Mouse (Mus musculus): ENCODE data around the gene Rdh16f2. TPM values are rescaled to one million over a fixed set of nuclear protein-coding genes. Genes with fewer than 3 reads are reported as not detected.
"Not testable (repeated sequence)": the region's sequence is repeated elsewhere in the genome, so short reads cannot be mapped to it uniquely, and the experiment has no call there.

The Rdh16f2 gene
- polyA plus RNA-seq (2011; ENCODE audit: insufficient read depth, insufficient read length, low read depth, missing spikeins): not detected in 2 replicates

DNA sequence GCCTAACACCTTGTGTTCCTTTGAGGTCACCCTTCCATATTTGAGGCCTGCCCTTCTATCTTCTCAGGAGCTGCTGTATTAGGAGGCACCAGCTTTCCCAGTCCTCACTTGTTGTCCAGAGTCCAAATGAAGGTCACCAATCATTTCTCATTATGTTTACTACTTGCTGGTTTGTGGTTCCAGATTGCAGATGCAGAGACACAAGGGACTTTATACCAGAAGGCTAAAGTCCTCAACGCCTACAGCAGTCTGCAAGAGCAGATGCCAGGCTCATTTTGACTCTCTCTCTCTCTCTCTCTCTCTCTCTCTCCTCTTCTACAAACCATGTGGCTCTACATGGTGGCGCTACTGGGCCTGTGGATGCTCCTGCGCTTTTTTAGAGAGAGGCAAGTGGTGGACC is at the start of gene Rdh16f2:
Gene Rdh16f2, plus strand, starts transcription at position 243 of the 400 bp plus-strand sequence.
- H3K36me3 ChIP-seq (ENCODE audit: control insufficient read depth, insufficient read depth, low read length, poor library complexity, severe bottlenecking): no peaks in the 10 kb centered on the region
- no peaks in the 10 kb centered on the region for H3K9me3 ChIP-seq (replicated peaks; ENCODE audit: control insufficient read depth, insufficient read depth, low read length, poor library complexity, severe bottlenecking)
- no peaks in the 10 kb centered on the region for H3K4me1 ChIP-seq (ENCODE audit: control insufficient read depth, insufficient read depth, low read length)
- H3K27ac ChIP-seq (ENCODE audit: insufficient read depth, low read length): no peak within 1 kb of the TSS
- no peaks in the 10 kb centered on the region; the same call in 1 of the 2 replicates for H3K27me3 ChIP-seq (ENCODE audit: control insufficient read depth, insufficient read depth, low read length, poor library complexity, severe bottlenecking)
- TF ChIP-seq CTCF (IDR thresholded peaks at IDR 0.05; ENCODE audit: low read depth, low read length): no peak
- TF ChIP-seq POLR2A (IDR thresholded peaks at IDR 0.05; ENCODE audit: insufficient read depth, low read length): no peak
- no peak for TF ChIP-seq EP300 (IDR thresholded peaks at IDR 0.05; ENCODE audit: insufficient read depth, low read depth, low read length)
- H3K4me3 ChIP-seq (ENCODE audit: low read depth, low read length): no peak within 1 kb of the TSS
- H3K9ac ChIP-seq (ENCODE audit: low read depth, poor library complexity, severe bottlenecking): no peak within 1 kb of the TSS

DNA sequence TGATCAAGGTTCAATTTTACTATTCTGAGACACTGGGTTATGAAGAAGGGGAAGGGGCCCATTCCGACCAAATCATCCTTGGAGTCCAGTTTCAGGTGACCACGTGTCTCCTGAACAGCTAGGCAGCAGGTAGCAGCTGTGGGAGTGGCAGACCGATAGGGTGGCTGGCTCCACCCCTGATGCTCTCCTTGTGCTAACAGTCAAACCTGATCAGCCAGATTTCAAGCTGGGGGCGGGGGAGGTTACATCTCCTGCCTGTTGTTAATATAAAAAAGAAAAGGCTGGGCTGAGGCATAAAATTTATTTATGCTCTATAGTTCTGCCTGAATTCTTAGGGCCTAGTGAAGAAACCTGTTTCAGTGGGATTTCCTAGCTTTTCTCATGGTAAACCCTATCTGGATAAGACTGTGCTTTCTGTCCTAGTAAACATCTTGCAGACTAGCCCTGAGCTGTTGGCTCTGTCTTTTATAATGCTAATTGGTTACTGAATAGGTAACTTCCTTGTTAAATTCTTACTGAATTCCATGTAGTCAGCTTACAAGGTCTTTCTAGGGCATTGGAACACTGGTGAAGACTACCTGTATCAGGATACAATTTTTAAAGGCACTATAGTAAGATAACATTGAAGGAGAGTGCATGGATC is 48.9 kb upstream of the Rdh16f2 start:
- H3K4me1 ChIP-seq (ENCODE audit: control insufficient read depth, insufficient read depth, low read length); H3K36me3 ChIP-seq (ENCODE audit: control insufficient read depth, insufficient read depth, low read length, poor library complexity, severe bottlenecking); H3K9ac ChIP-seq (ENCODE audit: low read depth, poor library complexity, severe bottlenecking); H3K4me3 ChIP-seq (ENCODE audit: low read depth, low read length); H3K27me3 ChIP-seq (ENCODE audit: control insufficient read depth, insufficient read depth, low read length, poor library complexity, severe bottlenecking); H3K27ac ChIP-seq (ENCODE audit: insufficient read depth, low read length): not testable (repeated sequence)
- peaks cover 31% of the 10 kb centered on the region for H3K9me3 ChIP-seq (replicated peaks; ENCODE audit: control insufficient read depth, insufficient read depth, low read length, poor library complexity, severe bottlenecking)

DNA sequence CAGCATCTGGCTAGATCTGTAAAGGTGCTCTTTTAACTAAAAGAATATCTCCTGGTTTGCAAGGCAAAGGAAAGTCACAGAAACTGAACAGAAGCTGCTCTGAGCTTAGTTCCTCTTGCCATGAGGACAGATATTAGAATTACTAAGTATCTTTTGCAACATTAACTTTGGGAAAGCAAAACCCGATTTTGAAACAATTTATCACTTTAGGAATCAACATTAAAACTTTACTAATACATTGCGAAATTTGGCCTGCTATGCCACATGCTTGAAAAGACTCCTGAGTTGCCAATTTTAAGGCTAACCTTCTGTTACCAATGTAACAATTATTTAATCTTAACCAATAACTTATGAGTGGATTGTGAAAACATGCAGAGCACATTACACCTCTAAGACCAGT is 44.5 kb upstream of the Rdh16f2 start:
- not testable (repeated sequence) for H3K27me3 ChIP-seq (ENCODE audit: control insufficient read depth, insufficient read depth, low read length, poor library complexity, severe bottlenecking); H3K9ac ChIP-seq (ENCODE audit: low read depth, poor library complexity, severe bottlenecking); H3K4me3 ChIP-seq (ENCODE audit: low read depth, low read length); H3K4me1 ChIP-seq (ENCODE audit: control insufficient read depth, insufficient read depth, low read length); H3K36me3 ChIP-seq (ENCODE audit: control insufficient read depth, insufficient read depth, low read length, poor library complexity, severe bottlenecking); H3K27ac ChIP-seq (ENCODE audit: insufficient read depth, low read length)
- H3K9me3 ChIP-seq (replicated peaks; ENCODE audit: control insufficient read depth, insufficient read depth, low read length, poor library complexity, severe bottlenecking): peaks cover 25% of the 10 kb centered on the region

DNA sequence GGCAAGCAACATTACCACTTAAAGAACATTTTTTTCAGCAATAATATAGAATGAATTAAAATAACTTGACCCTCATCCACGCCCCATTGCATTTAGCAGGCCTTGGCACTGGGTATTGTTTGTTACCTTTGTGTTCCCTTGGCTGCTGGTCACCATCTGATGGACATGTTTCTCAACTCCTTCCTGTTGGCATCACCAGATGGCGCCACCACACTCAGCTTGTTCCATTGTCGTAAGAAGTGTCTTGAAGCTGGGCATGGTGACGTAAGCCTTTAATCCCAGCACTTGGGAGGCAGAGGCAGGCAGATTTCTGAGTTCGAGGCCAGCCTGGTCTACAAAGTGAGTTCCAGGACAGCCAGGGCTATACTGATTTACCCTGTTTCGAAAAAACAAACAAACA is 40.9 kb upstream of the Rdh16f2 start:
- Histone ChIP-seq H3K9me3 (replicated peaks; ENCODE audit: control insufficient read depth, insufficient read depth, low read length, poor library complexity, severe bottlenecking) (peaks cover 24% of the 10 kb centered on the region), H3K4me1 (ENCODE audit: control insufficient read depth, insufficient read depth, low read length) (no peaks in the 10 kb centered on the region), H3K4me3 (ENCODE audit: low read depth, low read length) (no peak overlapping the region), H3K27me3 (ENCODE audit: control insufficient read depth, insufficient read depth, low read length, poor library complexity, severe bottlenecking) (no peaks in the 10 kb centered on the region), H3K36me3 (ENCODE audit: control insufficient read depth, insufficient read depth, low read length, poor library complexity, severe bottlenecking) (no peaks in the 10 kb centered on the region), H3K9ac (ENCODE audit: low read depth, poor library complexity, severe bottlenecking) (no peak overlapping the region), H3K27ac (ENCODE audit: insufficient read depth, low read length) (no peak overlapping the region)
- TF ChIP-seq CTCF (IDR thresholded peaks at IDR 0.05; ENCODE audit: low read depth, low read length) (peak; percentile 67), EP300 (IDR thresholded peaks at IDR 0.05; ENCODE audit: insufficient read depth, low read depth, low read length) (no peak)

DNA sequence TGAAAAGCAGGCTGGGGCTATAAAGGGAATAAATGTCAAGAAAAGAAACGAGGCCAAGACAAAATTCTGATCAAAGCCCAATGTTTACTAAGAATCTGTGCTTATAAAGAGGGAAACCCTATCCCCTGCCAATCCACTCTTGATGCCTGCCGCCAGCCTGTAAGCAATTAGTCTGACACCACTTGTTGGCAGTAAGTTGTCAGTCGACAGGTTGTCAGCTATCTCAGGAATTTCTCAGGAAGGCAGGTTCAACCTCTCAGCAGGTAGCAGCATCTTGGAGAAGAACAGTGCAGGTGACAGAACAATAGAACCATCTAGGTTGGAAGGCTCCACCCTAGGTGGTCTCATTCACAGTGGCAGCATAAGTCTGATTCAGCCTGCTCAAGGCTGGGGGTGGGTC is 37.2 kb upstream of the Rdh16f2 start:
- no peak overlapping the region for H3K27ac ChIP-seq (ENCODE audit: insufficient read depth, low read length)
- no peak for TF ChIP-seq POLR2A (IDR thresholded peaks at IDR 0.05; ENCODE audit: insufficient read depth, low read length)
- TF ChIP-seq CTCF (IDR thresholded peaks at IDR 0.05; ENCODE audit: low read depth, low read length): no peak
- no peaks in the 10 kb centered on the region for H3K4me1 ChIP-seq (ENCODE audit: control insufficient read depth, insufficient read depth, low read length)
- H3K9ac ChIP-seq (ENCODE audit: low read depth, poor library complexity, severe bottlenecking): no peak overlapping the region
- H3K9me3 ChIP-seq (replicated peaks; ENCODE audit: control insufficient read depth, insufficient read depth, low read length, poor library complexity, severe bottlenecking): peaks cover 32% of the 10 kb centered on the region
- no peaks in the 10 kb centered on the region for H3K36me3 ChIP-seq (ENCODE audit: control insufficient read depth, insufficient read depth, low read length, poor library complexity, severe bottlenecking)
- H3K27me3 ChIP-seq (ENCODE audit: control insufficient read depth, insufficient read depth, low read length, poor library complexity, severe bottlenecking): no peaks in the 10 kb centered on the region
- H3K4me3 ChIP-seq (ENCODE audit: low read depth, low read length): no peak overlapping the region

DNA sequence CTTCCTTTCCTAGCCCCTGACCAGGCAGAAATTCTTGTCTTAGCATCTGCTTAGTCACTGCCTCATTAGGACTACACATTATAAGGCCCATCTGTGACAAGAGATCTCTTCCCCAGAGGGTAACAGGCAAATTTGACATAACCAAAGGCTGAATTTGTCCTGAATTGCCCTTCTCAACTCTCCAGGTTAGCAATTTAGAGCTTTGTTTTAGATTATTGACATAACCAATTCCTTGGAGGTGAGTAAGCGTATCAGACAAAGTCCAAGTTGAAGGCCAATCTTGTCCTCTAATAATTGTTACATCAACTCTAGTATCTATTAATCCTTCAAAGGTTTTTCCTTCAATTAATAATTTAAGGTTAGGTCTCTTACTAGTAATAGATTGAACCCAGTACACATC is 32.1 kb upstream of the Rdh16f2 start:
- H3K9ac ChIP-seq (ENCODE audit: low read depth, poor library complexity, severe bottlenecking); H3K36me3 ChIP-seq (ENCODE audit: control insufficient read depth, insufficient read depth, low read length, poor library complexity, severe bottlenecking); H3K27me3 ChIP-seq (ENCODE audit: control insufficient read depth, insufficient read depth, low read length, poor library complexity, severe bottlenecking); H3K4me3 ChIP-seq (ENCODE audit: low read depth, low read length); H3K27ac ChIP-seq (ENCODE audit: insufficient read depth, low read length); H3K4me1 ChIP-seq (ENCODE audit: control insufficient read depth, insufficient read depth, low read length): not testable (repeated sequence)
- H3K9me3 ChIP-seq (replicated peaks; ENCODE audit: control insufficient read depth, insufficient read depth, low read length, poor library complexity, severe bottlenecking): peaks cover 15% of the 10 kb centered on the region

DNA sequence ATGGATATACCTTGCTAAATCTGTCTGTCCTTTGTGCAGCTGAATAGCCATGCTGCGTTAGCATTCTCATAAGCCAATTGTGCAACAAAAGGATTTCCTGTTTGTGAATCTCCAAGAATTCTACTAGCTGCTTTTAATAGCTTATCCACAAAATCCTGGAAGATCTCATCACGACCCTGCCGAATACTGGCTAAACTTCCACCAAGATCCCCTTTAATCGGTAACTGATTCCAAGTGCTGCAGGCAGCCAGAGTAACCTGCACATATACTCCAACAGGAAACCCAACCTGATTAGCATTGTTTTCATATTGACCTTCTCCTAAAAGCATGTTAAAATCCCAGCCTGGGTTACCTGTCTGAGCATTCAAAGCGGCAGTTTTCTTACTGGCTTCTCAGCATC is 31.0 kb upstream of the Rdh16f2 start:
- Histone ChIP-seq H3K4me3 (ENCODE audit: low read depth, low read length) (no peak overlapping the region), H3K36me3 (ENCODE audit: control insufficient read depth, insufficient read depth, low read length, poor library complexity, severe bottlenecking) (no peaks in the 10 kb centered on the region), H3K9me3 (replicated peaks; ENCODE audit: control insufficient read depth, insufficient read depth, low read length, poor library complexity, severe bottlenecking) (peaks cover 16% of the 10 kb centered on the region), H3K27me3 (ENCODE audit: control insufficient read depth, insufficient read depth, low read length, poor library complexity, severe bottlenecking) (no peaks in the 10 kb centered on the region), H3K27ac (ENCODE audit: insufficient read depth, low read length) (no peak overlapping the region), H3K9ac (ENCODE audit: low read depth, poor library complexity, severe bottlenecking) (no peak overlapping the region), H3K4me1 (ENCODE audit: control insufficient read depth, insufficient read depth, low read length) (no peaks in the 10 kb centered on the region)
- TF ChIP-seq CTCF (IDR thresholded peaks at IDR 0.05; ENCODE audit: low read depth, low read length) (no peak), EP300 (IDR thresholded peaks at IDR 0.05; ENCODE audit: insufficient read depth, low read depth, low read length) (no peak), POLR2A (IDR thresholded peaks at IDR 0.05; ENCODE audit: insufficient read depth, low read length) (no peak)

DNA sequence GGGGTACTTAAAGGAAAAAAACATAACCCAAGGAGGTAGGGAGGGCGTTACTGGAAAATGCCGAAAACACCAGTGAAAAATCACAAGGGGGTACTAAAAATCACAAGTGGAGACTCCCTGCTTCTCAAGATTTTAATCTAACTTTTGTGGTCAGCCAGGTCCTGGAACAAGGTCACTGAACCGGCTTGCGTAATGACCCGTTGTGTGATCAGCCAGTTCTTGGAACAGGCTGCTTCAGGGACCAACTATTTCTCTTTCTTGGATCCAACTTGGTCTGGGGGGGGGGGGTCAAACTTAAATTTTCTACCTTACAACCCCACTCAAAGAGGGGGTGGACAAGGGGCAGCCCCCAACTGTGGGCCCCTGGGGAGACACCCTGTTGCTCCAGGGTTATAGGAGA is 28.5 kb upstream of the Rdh16f2 start:
- H3K4me1 ChIP-seq (ENCODE audit: control insufficient read depth, insufficient read depth, low read length); H3K27ac ChIP-seq (ENCODE audit: insufficient read depth, low read length); H3K27me3 ChIP-seq (ENCODE audit: control insufficient read depth, insufficient read depth, low read length, poor library complexity, severe bottlenecking); H3K9ac ChIP-seq (ENCODE audit: low read depth, poor library complexity, severe bottlenecking); H3K36me3 ChIP-seq (ENCODE audit: control insufficient read depth, insufficient read depth, low read length, poor library complexity, severe bottlenecking); H3K4me3 ChIP-seq (ENCODE audit: low read depth, low read length): not testable (repeated sequence)
- peaks cover 13% of the 10 kb centered on the region for H3K9me3 ChIP-seq (replicated peaks; ENCODE audit: control insufficient read depth, insufficient read depth, low read length, poor library complexity, severe bottlenecking)
